Mouse (Mus musculus): ENCODE results near the gene Clpb. TPM values are rescaled to one million over a fixed set of nuclear protein-coding genes. Genes with fewer than 3 reads are reported as not detected.

Clpb gene
- 27.0 and 29.8 TPM in 2 replicates for polyA plus RNA-seq (2015; fragmentation: Nextera tagmentation; extraction: Ambion mirVana)

DNA sequence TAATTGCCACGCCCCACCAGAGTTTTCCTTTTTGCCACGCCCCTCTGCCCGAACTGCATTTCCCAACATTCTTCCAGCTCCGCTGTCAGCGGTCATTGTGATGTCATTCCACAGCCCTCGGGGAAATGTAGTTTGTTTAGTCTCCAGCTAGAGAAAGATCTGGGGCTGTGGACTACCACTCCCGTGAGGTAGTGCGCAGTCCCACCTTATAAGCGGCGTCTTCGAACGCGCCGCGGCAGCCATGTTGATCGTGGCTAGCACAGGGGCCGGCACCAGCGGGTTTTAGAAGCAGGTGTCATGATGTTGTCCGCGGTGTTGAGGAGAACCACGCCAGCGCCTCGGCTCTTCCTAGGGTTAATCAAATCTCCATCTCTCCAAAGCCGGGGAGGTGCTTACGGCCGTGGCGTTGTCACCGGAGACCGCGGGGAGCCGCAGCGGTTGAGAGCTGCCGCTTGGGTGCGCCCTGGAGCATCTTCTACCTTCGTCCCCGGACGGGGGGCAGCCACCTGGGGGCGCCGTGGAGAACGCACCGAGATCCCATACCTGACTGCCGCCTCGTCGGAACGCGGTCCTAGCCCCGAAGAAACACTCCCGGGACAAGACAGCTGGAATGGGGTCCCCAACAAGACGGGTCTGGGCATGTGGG lies at the start of gene Clpb:
TSS of gene Clpb (plus strand) at position 120 of the 646 bp plus-strand sequence.

DNA sequence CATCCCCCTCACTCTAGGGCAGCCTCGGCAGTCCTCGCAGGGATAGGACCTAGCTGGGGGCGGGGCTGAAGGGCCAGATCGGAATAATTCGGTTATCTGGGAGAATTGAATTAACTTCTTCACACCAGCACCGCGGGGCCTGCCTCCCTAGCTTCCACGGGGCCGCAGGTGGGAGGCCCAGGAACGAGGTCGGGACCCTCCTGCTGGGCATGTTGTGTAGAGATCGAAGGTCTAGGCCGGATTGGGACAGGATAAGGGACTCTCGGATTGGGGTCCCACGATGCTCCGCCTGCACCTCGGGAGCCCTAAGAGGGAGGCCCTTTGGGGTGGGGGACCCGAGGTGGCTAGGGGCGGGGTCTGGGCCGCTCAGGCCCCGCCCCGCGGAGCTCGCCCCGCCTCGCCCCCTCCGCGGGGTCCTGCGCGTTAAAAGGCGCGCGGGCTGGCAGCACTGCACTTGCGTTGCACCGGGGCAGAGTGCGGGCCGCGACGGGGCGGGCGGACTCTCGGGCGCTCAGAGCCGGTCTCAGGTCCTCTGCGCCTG lies 154.5 kb downstream of the Clpb start, which contains the start of gene Phox2a:
TSS of gene Phox2a (plus strand) at position 453 of the 541 bp plus-strand sequence.

DNA sequence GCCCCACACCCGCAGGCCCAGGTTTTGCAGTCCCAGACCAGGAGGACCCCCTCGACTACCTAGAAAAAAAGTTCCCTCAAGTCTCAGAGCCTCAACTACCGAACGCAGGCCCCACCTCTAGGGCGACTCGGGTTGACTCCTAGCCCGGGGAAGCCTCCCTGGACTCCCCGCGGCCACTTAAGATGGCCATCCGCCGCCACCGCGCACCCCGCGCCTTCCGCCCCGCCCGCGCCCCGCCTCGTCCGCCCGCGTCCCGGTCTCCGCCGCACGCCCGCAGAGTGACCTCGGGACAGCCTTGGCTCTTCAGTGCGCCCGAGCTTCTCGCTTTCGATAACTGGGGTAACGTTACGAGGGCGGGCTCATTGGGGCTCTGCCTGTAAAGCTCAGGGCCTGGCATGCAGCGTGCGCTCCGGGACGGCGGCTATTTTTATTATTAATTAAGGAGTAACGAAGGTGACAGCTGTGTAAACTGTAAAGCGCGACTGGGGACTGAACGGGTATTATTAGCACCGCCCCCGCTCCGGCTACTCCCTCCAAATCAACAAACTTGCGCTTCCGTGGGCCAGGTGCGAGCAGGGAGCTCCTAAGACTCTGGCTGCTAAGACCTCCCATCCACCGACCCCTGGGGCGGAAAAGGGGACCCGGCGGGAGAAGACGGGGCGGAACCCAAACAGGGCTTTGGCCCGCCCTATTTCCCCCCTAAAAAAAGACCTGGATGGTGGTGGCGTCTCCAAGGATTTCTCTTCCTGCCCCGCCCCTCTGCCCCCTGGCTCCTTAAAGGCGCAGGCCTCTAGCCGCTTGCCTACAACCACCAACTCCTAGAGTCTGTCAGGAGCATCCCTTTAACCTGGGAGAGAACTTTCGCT lies 174.4 kb downstream of the Clpb start, which contains the start of gene Inppl1:
TSS of gene Inppl1 (minus strand) at position 624 of the 866 bp plus-strand sequence.

Other genes with a start within 250 kb of the Clpb start
- gene Pde2a, start 241.9 kb upstream of the Clpb start, polyA plus RNA-seq (2015; fragmentation: Nextera tagmentation; extraction: Ambion mirVana), result 35.9 and 37.2 TPM in 2 replicates
- not detected in 2 replicates for gene Art2b, start 78.0 kb upstream of the Clpb start, polyA plus RNA-seq (2015; fragmentation: Nextera tagmentation; extraction: Ambion mirVana)
- 0.28 and 0.32 TPM in 2 replicates for gene Phox2a, start 154.7 kb downstream of the Clpb start, polyA plus RNA-seq (2015; fragmentation: Nextera tagmentation; extraction: Ambion mirVana)
- 45.7 TPM in 2 replicates for gene Inppl1, start 174.6 kb downstream of the Clpb start, polyA plus RNA-seq (2015; fragmentation: Nextera tagmentation; extraction: Ambion mirVana)
- 9.6 and 15.0 TPM in 2 replicates for gene Folr2, start 193.6 kb downstream of the Clpb start, polyA plus RNA-seq (2015; fragmentation: Nextera tagmentation; extraction: Ambion mirVana)
- gene Anapc15, start 200.1 kb downstream of the Clpb start, polyA plus RNA-seq (2015; fragmentation: Nextera tagmentation; extraction: Ambion mirVana), result 27.1 and 30.5 TPM in 2 replicates
- gene Folr1, start 207.2 kb downstream of the Clpb start, polyA plus RNA-seq (2015; fragmentation: Nextera tagmentation; extraction: Ambion mirVana), result 1.1 and 1.7 TPM in 2 replicates
- 111 and 138 TPM in 2 replicates for gene Lamtor1, start 242.3 kb downstream of the Clpb start, polyA plus RNA-seq (2015; fragmentation: Nextera tagmentation; extraction: Ambion mirVana)
- gene Tomt, start 242.7 kb downstream of the Clpb start, polyA plus RNA-seq (2015; fragmentation: Nextera tagmentation; extraction: Ambion mirVana), result not detected in 2 replicates